Mouse (Mus musculus): ENCODE measurements around the gene Fhit.

The Fhit gene

DNA sequence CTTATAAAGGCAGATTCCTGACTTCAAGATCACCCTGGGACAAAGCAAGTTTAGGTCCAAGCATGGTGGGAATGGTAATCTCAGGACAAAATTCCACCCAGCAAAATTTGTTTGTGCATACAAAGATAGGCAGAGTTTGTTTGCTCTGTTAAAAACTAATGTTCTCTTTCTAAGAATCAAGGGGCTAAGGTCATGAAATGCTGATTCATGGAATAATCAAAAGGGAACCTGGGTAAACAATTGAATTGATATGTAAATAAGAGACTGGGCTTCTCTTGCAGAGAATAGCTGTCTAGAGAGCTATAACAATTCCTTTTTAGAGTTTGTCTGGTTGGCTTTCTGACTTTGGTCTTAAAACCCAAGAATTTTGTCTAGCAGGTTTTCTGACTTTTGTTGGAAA, 647.8 kb downstream of the Fhit start:
- in situ Hi-C loops (cut with MboI) = no loop called here

DNA sequence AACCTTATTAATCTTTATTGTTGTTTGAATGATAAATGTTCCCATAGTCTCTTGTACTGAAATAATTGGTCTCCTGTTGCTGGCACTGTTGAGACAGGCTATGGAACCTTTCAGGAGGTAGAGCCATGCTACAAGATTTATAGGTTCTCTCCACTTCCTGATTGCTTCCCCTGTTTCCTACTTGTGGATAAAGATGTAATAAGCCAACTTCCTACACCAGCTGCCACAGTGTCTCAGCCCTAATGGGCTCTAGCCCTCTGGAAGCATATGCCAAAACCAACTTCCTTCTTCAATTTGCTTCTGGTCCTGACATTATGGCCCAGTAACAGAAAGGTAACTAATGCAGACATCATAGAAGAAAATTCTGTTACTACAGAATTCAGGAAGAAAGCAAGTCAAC, 652.6 kb downstream of the Fhit start:
- in situ Hi-C loops (cut with MboI) = no loop called here

DNA sequence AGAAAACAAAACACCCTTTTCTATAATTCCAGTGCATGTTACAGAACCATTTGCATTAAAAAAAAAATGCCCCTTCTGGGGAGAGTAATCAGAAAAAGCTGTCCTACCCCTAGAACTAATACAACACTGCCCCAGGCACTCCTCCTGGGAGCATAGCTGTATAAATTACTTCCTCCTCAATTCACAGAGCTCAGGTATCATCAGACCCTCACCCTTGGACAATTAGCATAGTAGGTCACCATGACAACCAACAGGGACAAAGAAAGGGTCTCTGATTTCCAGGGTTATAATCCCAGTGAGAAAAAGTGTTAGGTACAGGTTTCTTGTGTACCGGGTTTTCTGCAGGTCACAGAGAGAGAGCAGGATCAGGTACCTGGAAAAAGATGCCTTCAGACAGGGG, 654.3 kb downstream of the Fhit start:
- in situ Hi-C loops (cut with MboI) = no loop called here

DNA sequence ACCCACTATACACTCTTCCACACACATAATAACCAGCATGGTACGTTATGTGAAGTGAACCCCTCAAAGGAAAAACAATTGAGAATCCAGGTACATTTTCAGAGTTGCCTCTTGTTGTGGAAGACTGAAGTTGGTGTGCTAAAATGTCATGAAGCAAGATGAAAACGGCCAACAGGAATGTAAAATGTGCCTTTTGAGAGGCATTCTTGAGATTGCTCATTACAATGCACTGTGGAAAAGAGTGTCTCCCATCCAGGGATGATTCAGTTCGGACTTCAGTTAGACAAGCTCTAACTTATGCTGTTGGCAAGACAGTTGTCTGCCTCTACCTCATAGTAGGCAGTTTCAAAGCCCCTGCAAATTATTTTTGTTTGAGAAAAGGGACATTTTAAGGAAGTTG, 676.0 kb downstream of the Fhit start:
- in situ Hi-C loops (cut with MboI) = no loop called here

DNA sequence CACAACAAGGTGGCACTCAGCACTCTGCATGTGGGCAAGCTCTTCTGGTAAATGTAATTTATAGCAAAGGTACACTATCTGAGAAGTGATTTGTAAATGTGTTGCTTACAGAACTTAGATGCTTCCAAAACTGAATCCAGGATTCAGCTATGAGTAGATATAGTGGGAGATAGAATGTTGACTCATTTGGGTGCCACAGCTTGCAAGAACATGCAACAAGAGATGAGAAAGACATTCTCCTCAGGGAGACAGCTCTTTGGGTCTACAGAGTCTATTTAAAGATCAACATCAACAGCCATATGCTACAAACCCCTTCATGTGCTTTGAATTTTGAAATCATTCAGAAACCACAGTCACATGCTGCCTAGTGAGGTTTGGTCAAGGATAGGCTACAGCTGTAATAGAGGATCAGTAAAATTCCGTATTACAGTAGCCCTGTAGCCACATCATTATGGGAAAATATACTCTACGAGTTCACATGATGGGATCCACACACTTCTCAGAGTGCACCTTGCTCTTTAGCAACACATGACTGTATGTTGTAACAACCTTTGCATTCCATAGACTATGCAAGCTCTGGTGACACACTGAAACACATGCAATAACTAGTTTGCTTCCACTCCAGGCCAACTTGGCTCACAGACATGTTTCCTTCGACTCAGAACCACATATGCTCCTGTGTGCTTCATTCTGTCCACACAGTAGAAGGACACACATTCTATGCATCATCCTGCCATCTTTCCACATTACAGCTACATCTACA, 678.8 kb downstream of the Fhit start:
- in situ Hi-C loops (cut with MboI) = no loop called here

DNA sequence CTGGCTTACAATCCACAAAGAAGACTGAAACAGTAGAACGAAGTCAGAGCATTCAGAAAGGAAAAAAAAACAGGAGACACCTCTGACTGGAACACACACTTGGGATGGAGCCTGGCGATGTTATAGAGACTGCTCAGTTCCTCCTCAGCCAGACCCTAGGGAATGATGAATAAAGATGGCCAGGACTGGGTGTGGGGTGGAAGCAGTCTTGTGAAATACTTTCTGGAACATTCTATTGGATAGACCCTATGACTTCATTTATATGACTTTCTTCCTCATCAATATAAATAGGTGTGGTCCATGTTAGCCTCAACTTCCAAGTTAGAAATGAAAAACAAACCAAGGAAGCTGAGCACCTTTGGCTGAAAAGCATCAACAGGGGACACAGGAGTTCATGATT, 680.5 kb downstream of the Fhit start:
- in situ Hi-C loops (cut with MboI) = no loop called here

DNA sequence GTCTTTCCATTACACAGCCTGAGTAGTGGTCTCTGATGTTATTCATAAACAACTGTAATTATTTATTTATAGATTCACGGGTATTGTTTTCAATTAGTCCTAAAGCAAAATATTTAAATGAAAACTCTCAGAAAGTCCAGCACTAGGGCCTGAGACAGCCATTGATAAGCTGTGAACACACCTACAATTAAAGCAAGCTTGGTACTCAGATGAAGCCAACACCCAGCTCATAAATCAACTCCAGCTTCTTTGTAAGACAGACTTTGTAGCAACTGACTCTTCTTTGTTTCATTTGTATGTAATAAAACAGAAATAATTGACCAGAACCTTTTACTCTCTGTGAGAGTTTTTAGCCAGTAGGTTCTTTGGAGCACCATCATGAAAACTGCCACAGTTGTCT, 681.2 kb downstream of the Fhit start:
- in situ Hi-C loops (cut with MboI) = no loop called here

DNA sequence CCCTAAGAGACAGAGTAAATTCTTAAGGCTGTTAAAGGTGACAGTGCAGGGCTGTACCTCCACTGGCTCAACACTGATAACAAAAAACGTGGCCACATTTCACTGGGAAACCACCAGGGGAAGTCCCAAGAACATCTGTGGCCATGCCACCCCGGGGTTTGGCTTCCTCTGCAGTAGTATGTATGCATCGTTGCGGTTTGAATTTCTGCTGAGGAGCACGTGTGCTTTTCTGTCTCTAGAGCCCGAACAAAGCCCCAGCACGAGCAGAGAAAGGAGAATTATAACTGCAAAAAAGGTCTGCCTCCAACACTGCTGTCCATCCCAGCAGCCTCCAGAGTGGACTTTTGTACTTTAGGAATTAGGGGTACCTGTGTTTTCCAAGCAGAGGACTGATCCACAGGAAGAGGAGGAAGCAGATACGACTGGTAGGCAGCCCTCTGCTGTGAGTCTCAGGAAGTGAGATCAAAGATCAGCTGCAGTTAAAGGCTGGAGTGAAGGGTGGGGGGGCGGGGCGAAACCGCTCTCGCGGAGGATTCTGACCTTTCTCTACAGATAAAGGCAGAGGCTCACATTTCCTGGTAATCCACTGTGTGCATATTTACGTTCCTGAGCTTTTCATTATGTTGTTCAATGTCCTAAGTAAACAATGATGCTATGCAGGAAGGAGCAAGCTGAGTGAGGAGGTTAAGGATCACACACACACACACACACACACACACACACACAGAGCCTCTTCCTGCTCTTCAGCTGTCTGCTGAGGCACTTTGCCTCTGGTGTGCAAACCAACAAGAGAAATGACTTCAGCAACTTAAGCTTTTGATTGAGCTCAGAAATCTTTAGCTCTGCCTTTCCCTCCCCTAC, 708.6 kb downstream of the Fhit start:
- in situ Hi-C loops (cut with MboI) = no loop called here

DNA sequence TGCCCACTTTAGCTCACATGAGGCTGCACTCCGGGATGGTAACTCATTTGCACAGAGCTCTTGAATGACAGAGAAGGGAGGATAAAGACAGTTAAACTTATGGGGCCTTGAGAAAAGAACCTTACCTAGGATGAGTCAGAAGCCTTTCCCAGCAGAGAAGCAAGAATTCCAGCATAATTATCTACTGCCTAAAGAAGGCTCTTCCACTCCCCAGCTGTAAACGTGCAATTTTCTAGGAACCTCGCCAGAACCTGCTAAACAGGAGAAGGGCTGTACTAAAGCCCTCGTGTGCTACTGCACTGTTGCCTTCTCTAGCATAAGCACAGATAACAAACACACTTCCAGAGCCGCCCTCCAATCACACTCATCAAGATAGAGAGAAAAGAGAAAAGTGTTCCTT, 709.6 kb downstream of the Fhit start:
- in situ Hi-C loops (cut with MboI) = no loop called here

DNA sequence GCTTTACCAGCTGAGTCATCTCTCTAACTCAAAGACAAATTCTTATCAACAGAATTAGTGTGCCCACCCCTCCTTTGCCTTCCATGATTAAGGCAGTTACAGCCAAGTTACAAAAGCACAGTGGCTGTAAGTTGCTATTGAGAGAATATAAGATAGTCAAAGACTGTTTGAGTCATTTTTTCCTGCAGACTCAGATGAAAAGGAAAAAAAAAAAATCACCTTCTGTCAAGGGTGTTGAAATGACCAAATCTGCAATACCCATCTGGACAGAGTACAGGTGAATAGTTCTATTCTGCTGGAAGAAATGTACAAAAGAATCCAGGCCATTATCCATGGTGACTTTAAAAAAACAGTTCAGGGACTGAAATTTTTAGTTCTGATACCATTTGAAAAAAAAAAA, 716.5 kb downstream of the Fhit start:
- in situ Hi-C loops (cut with MboI) = no loop called here

DNA sequence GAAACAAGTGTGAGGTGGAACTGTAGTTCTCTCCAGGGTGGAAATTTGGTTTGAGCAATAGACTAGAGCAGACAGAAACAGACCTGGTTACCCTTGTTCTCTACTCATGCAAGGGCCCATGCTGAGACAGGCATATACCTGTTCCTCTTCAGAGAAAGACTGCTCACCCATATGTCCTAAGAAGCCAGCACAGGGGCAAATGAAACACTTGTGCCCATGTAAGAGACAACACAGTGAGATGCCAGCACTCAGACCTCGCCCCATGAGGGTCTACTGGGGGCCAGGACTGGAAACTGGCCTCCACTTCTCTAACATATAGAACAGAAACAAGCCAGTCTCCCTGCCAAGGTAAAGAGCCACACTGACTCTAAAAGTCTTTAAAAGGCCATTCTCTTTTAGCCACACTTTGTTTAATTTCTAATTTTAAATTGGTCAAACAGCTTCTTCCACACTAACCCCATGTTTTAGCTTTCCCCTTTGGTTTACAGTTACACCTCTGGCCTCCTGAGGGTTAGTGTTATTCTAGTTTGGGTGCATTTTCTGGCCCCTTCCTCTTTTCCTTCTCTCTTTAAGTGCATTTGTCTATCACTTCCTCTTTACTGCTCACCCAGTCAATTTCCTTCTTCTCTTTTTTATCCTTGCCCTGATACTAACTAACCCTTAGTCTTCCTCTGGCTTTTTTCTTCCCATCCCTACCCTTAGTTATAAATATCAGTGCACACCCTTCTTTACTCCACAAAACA, 722.7 kb downstream of the Fhit start:
- in situ Hi-C loops (cut with MboI) = no loop called here

DNA sequence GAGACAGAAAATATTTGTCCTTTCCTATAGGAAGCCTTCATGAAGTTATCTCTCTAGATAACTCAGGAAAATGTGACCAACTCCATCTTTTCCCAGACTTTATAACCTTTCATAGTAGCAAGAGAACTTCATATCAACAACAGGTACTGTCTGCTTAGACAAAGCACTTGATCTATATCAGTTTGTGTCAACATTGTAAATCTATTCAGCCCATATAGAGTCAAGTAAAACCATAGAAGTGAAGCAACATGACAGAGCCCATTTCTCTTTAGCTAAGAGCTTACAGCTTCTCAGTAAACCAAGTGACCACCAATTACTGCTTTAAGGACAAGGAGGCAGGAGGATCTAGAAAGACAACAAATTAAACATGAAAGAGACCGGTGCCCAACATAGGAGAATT, 725.6 kb downstream of the Fhit start:
- in situ Hi-C loops (cut with MboI) = no loop called here

DNA sequence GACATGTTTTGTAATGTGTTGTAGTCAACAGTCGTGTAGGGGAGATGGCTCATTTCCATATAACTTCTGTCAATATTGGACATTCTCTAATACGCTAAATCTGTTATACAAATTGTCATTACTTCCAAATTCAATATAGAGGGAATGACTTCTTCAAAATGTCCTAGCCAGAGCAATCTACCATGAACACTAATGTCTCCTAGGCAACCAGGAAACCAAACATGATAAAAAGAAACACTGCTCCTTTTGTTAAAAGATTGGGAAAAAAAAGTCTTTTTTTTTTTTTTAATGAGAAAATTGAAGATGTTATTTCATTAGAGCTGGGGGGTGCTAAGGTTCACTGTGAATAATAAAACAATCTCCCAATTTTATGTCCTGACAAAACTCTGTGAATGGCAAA, 729.3 kb downstream of the Fhit start:
- in situ Hi-C loops (cut with MboI) = no loop called here

DNA sequence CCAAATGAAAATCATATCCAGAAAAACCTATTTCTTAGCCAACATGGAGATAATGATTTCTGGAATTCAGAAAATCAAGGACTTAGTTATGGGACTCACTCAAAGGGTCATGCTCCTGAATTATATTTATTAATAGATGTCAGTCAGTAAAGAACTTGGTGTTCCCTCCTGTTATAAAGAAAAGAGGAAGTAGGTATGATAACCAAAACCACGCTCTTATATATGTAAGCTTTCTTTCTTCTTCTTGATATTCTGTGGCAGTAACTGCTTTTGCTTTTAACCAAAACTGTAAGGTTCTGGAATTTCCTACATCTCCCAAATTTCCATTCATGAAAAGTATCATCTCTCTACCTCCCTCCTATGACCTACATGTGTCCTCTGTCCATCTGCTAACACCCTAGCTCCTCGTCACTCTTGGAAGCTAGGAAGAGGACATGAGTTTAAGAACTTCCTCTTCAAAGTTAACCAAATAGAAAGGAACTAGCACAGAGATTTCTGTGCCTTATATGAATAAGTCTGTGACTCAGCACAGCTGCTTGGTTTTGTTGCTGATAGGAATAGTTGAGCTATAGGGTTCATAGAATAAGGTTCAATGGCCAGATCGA, 731.3 kb downstream of the Fhit start:
- in situ Hi-C loops (cut with MboI) = no loop called here

DNA sequence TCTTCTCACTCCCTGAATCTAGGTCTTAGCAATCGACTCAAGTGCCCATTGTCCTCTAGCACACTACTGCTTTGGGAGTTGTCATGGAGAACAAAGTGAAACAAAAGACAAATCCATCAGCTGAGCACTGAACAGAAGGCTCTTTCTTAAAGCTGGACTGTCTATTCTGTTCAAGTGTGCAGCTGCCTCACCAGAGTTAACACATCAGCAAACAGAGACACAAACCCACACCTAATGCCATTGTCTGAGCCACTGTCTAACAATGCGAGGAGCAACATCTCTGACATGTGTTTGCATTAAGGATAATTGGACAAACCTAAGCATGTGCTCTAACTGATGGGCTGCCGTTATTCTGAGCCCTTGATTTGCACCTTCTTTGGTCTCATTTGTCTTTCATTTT, 738.3 kb downstream of the Fhit start:
- in situ Hi-C loops (cut with MboI) = no loop called here

DNA sequence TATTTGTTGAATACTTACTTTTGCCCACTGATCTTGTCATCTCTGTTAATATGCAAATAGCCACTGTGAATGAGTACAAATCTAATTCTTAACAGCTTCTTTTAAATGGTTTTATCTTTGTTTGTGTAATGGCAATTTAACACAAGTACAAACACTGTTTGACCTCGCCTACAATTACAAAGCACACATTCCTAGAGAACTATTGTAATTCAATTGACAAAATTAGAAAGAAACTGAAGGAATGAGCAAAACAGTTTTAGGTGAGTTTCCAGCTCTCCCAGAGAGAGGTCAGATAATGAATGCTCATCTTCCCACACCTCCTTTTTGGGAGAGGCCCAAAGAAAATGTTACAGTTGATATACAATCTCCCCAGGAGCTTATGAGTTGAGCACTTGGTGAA, 739.6 kb downstream of the Fhit start:
- in situ Hi-C loops (cut with MboI) = no loop called here

DNA sequence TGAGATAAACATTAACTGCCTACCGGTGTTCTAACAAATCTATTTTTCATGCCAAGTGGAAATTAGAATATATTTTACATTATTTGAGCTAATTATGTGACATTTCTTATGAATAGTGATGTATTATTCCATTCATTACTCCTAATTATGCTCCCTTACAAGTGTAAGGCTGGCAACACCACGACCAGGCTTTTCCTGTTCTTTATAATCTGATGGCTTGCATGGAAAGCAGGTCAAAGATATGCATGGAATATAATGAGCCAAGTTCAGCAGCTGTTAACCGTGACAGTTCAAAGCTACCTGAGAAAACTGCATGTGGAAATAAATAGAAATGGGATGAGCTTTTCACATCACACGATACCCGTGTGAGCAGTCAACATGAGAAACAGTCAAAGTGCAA, 746.8 kb downstream of the Fhit start:
- in situ Hi-C loops (cut with MboI) = no loop called here

DNA sequence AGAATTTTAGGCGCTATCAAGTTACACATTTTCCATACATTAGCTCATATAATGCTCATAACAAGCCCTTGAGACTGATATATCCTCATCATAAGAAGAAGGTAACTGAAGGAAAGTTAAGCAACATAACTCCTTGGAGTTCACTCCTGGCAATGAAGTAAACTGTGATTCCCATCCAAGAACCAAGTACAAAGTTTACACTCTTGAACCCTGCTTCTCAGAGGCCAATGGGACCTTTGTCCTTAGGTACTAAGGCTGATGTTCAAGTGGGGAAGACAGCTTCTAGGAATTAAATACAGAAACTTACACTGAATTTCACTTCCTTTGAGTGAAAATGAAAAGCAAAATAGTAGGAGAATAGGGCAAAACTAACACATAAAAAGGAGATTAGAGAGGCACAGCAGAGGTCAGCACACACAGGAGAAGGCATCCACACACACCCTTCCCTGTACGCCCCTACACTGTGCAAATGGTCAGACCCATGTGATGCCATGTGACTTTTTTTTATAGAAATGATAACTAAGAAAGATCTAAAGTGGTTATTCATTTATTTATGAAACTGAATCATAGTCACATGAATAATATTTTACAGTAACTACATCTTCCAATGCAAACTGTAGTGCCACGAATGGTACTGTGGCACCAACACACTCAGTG, 752.4 kb downstream of the Fhit start:
- in situ Hi-C loops (cut with MboI) = no loop called here

DNA sequence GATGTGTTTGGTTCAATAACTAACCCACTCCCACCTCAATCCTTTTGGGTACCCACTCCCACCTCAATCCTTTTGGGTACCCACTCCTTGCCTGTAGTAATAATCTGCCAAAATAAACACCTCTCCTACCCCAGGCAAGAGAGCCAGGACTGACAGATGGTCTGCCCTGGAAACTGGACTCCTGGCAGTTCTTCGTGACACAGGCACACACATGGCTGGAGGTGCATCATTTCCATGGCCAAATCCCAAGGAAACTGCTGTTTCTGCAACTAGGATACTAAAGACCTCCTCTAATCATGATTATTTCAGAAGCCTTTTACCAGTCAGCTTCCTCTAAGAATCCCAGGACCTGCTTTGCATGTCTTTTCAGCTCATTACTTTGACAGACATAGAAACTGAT, 756.5 kb downstream of the Fhit start:
- in situ Hi-C loops (cut with MboI) = no loop called here

DNA sequence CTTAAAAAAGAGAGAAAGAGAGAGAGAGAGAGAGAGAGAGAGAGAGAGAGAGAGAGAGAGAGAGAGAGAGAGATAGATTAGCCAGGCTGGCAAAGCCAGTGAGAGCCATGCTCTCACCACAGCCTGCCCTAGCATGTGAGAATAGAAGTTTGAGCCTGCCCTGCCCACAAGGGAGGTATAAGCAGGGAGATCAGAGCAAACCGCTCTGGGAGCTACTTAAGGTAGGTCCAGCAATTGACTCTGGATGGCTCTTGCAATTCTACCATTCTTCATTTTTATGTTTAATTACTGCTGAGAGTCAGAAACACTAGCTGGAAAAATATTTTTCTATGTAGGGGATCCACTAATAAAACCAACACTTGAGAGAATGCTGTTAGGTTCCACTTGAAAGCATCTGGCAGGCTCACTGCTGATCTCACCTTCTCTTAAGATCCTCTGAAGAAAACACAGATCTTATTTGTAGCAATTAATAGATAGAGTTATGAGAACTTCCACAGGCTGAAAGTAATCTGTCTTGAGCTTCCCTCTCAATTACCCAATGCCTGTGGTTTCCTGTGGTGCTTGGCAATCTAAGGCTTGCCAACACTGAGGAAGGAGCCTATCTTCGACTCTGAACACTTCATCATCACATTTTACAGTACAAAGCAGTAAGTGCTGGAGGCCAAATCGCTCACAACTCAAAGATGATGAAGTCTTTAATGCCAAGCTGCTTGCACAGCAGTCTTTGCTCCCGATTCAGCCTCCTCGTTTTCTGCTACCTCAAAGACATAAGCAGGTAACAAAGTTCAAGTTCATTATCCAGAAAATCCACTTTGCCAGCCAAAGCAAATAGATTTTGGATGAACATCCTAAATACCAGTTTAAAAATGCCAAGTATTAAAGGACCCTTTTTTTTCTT, 793.8 kb downstream of the Fhit start:
- in situ Hi-C loops (cut with MboI) = no loop called here

DNA sequence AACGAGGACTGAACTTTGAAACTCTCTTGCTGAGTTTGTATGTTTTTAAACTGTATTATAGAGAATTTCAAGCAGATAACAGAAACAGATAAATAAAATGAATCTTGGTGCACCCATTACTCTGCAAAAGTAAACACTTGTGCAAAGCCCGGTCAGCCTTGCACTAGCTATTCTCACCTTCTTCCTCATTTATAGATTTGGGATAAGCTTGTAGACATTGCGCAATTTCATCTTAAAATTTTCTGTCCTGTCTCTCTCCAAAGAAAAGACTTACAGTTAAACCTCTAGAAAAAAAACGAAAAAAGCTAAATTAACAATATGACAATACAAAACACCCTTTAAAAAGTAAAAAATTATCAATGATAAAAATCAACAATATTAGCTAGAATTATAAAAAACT, 795.0 kb downstream of the Fhit start:
- in situ Hi-C loops (cut with MboI) = no loop called here
